Mouse (Mus musculus): Measurements from ENCODE around the gene Gtf3c5.

DNA sequence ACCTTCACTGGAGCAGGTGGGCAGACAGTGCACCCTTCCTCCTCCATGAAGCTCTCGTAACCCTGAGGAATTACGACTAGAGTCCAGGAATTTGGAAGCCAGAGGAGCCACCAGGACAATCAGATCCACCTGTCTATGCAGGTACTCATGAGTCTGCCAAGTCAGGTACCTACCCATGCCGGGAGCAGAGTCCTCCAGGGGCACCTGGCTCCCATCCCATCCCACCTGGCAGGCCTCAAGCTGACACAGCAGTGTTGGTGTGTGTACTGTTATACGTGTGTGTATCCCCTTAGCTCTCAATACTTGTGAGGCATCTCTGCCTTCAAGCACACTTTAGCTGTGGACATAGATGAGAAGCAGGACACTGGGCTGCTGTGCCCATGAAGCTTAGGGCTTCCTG is 61.4 kb downstream of the Gtf3c5 start:
- TF ChIP-seq CTCF (IDR thresholded peaks at IDR 0.05 in 2 of 3, conservative IDR thresholded peaks at IDR 0.05 in 1 of 3; ENCODE audit: control insufficient read depth in 1 of 3, insufficient read depth in 1 of 3, low read depth in 2 of 3, low read length in 3 of 3, poor library complexity in 1 of 3, severe bottlenecking in 1 of 3) (no peak), CHD2 (IDR thresholded peaks at IDR 0.05; ENCODE audit: low read length) (no peak), UBTF (IDR thresholded peaks at IDR 0.05; ENCODE audit: borderline replicate concordance, insufficient read depth, low read depth, low read length) (no peak), RCOR1 (IDR thresholded peaks at IDR 0.05; ENCODE audit: low read depth, low read length) (no peak), USF1 (IDR thresholded peaks at IDR 0.05; ENCODE audit: low read depth, low read length) (no peak), KAT2A (conservative IDR thresholded peaks at IDR 0.05; ENCODE audit: low read depth, low read length) (no peak), POLR2A (IDR thresholded peaks at IDR 0.05; ENCODE audit: control insufficient read depth in 1 of 2, insufficient read depth in 1 of 2, low read depth in 1 of 2, low read length in 2 of 2, poor library complexity in 1 of 2) (no peak), ELF1 (IDR thresholded peaks at IDR 0.05; ENCODE audit: low read depth, low read length) (no peak), USF2 (IDR thresholded peaks at IDR 0.05; ENCODE audit: borderline replicate concordance in 1 of 2, insufficient read depth in 1 of 2, low read depth in 1 of 2, low read length in 2 of 2) (no peak), TBP (IDR thresholded peaks at IDR 0.05; ENCODE audit: low read depth, low read length) (no peak), ZC3H11A (IDR thresholded peaks at IDR 0.05; ENCODE audit: low read depth, low read length) (no peak)

Measured in MEL (cell line).